Mouse (Mus musculus): ENCODE measurements around the gene Rph3a. TPM values are rescaled to one million over a fixed set of nuclear protein-coding genes. Genes with fewer than 3 reads are reported as not detected.
"Not testable (repeated sequence)": the region's sequence is repeated elsewhere in the genome, so short reads cannot be mapped to it uniquely, and the experiment has no call there.

The Rph3a gene
- total RNA-seq, 1 experiment from 2014 or later: not detected

- ATAC-seq (replicated peaks in 1 of 2; ENCODE audit: insufficient read depth in 1 of 2, low FRiP score in 2 of 2, low TSS enrichment in 1 of 2, low read depth in 1 of 2, poor library complexity in 2 of 2, severe bottlenecking in 2 of 2): no peak
These were observed 117.6 kb downstream of the Rph3a start for GRCm38 (mm10) chr5:120892243-120892660.

- ATAC-seq (replicated peaks in 1 of 2; ENCODE audit: insufficient read depth in 1 of 2, low FRiP score in 2 of 2, low TSS enrichment in 1 of 2, low read depth in 1 of 2, poor library complexity in 2 of 2, severe bottlenecking in 2 of 2): not testable (repeated sequence)
These were observed 118.2 kb downstream of the Rph3a start for GRCm38 (mm10) chr5:120891566-120892242.

- ATAC-seq (replicated peaks in 1 of 2; ENCODE audit: insufficient read depth in 1 of 2, low FRiP score in 2 of 2, low TSS enrichment in 1 of 2, low read depth in 1 of 2, poor library complexity in 2 of 2, severe bottlenecking in 2 of 2): no peak
These were observed 118.9 kb downstream of the Rph3a start for GRCm38 (mm10) chr5:120890991-120891390.

Other genes starting within 250 kb of the Rph3a start
- gene Oas3, start 232.4 kb downstream of the Rph3a start, total RNA-seq (2017): 8.6 and 13.6 TPM in 2 replicates
- 0.19 and 0.30 TPM in 2 replicates for gene Oas1e, start 214.6 kb downstream of the Rph3a start, total RNA-seq (2017)
- gene Oas1c, start 197.6 kb downstream of the Rph3a start, total RNA-seq (2017): 2.0 and 10.4 TPM in 2 replicates
- not detected in 2 replicates for gene Oas1f, start 162.7 kb downstream of the Rph3a start, total RNA-seq (2017)
- gene Oas1h, start 148.7 kb downstream of the Rph3a start, total RNA-seq (2017): not detected in 2 replicates
- 4.8 and 6.2 TPM in 2 replicates for gene Oas1g, start 122.5 kb downstream of the Rph3a start, total RNA-seq (2017)
- 23.4 and 33.7 TPM in 2 replicates for gene Oas1a, start 102.6 kb downstream of the Rph3a start, total RNA-seq (2017)
- gene Oas1d, start 95.6 kb downstream of the Rph3a start, total RNA-seq (2017): not detected in 2 replicates
- gene Ptpn11, start 181.3 kb upstream of the Rph3a start, total RNA-seq (2017): 43.7 and 56.0 TPM in 2 replicates
- 1,377 and 1,391 TPM in 2 replicates for gene Rpl6, start 194.4 kb upstream of the Rph3a start, total RNA-seq (2017)
- 13.5 and 25.6 TPM in 2 replicates for gene Hectd4, start 210.1 kb upstream of the Rph3a start, total RNA-seq (2017)